Mouse (Mus musculus) brain, embryonic 14.5 days (tissue): ENCODE results near the gene Srsf10.

Experiments used
- CTCF ChIP-seq: fragments of 200-500 bp; IDR thresholded peaks from 2 replicates; pipeline ENCODE4 v1.5.1; 2012; ENCODE audit warnings: inconsistent platforms, mild to moderate bottlenecking, moderate library complexity, borderline replicate concordance; ENCODE audit not compliant: insufficient read depth, insufficient read length; ENCODE audit errors: extremely low read depth
- POLR2A ChIP-seq: fragments of 200-500 bp; IDR thresholded peaks from 2 replicates; pipeline ENCODE4 v1.6.1; 2012; ENCODE audit warnings: mild to moderate bottlenecking, inconsistent platforms, borderline replicate concordance; ENCODE audit not compliant: poor library complexity, insufficient read depth, insufficient read length, severe bottlenecking; ENCODE audit errors: extremely low read depth

- TF ChIP-seq CTCF = no peak
- no peak for TF ChIP-seq POLR2A
Measured at GRCm38 (mm10) chr4:135874564-135875535, 19.3 kb downstream of the Srsf10 start.
